Mouse (Mus musculus) heart, adult 9 months (tissue): Measurements from ENCODE around the gene Clca3a2.
"Not testable (repeated sequence)": the region's sequence is repeated elsewhere in the genome, so short reads cannot be mapped to it uniquely, and the experiment has no call there.

ENCODE experiments used
- DNase-seq, 2 experiments: peaks; one replicate each; pipeline ENCODE4 v3.0.0; 2022; ENCODE audit warnings: low spot score in 2 of 2

Clca3a2 gene

GRCm38 (mm10) chr3:144747706-144748105 is 71.6 kb downstream of the Clca3a2 start:
- DNase-seq = not testable (repeated sequence)
